Mouse (Mus musculus) midbrain, embryonic 12.5 days (tissue): ENCODE results near the gene Atxn7. TPM values are rescaled to one million over a fixed set of nuclear protein-coding genes. Genes with fewer than 3 reads are reported as not detected.
A peak's percentile ranks its signal among the peaks of the same experiment; 100 is the strongest.
"Not testable (repeated sequence)": the region's sequence is repeated elsewhere in the genome, so short reads cannot be mapped to it uniquely, and the experiment has no call there.

Experiments used
- ATAC-seq: fragments of 200-750 bp; cut with Nextera tagmentation; 2 replicates; pipeline ENCODE4 v1.8.0; 2017; ENCODE audit warnings: low read depth, moderate TSS enrichment, moderate library complexity; ENCODE audit not compliant: low FRiP score
- H3K27ac ChIP-seq: fragments of 300-500 bp; sonication (generic); replicated peaks from 2 replicates; pipeline ENCODE4 v1.5.1; 2016; ENCODE audit warnings: mild to moderate bottlenecking
- H3K27me3 ChIP-seq: fragments of 300-500 bp; sonication (generic); 2 replicates; pipeline ENCODE4 v1.6.1; 2016; ENCODE audit warnings: mild to moderate bottlenecking
- H3K36me3 ChIP-seq: fragments of 300-500 bp; sonication (generic); 2 replicates; pipeline ENCODE4 v1.6.1; 2016
- H3K4me1 ChIP-seq: fragments of 300-500 bp; sonication (generic); 2 replicates; pipeline ENCODE4 v1.6.1; 2016
- H3K4me2 ChIP-seq: fragments of 300-500 bp; sonication (generic); replicated peaks from 2 replicates; pipeline ENCODE4 v1.6.1; 2016; ENCODE audit warnings: mild to moderate bottlenecking, moderate library complexity
- H3K4me3 ChIP-seq: fragments of 300-500 bp; sonication (generic); 2 replicates; pipeline ENCODE4 v1.5.1; 2016; ENCODE audit warnings: mild to moderate bottlenecking
- H3K9ac ChIP-seq: fragments of 300-500 bp; sonication (generic); replicated peaks from 2 replicates; pipeline ENCODE4 v1.6.1; 2016; ENCODE audit warnings: mild to moderate bottlenecking, moderate library complexity
- H3K9me3 ChIP-seq: fragments of 300-500 bp; sonication (generic); 2 replicates; pipeline ENCODE4 v1.6.1; 2016; ENCODE audit warnings: mild to moderate bottlenecking
- WGBS: fragments of 180-500 bp; shearing (Covaris S2); methylation state at CpG from one replicate; pipeline ENCODE4 v1.1.7; 2016; 5-methylcytosine and 5-hydroxymethylcytosine counted together
- polyA plus RNA-seq: library from polyadenylated mRNA; unstranded; fragments of >200 nt; fragmentation: Nextera tagmentation; extraction: Ambion mirVana; gene quantifications from 2 replicates; pipeline ENCODE4 v1.2.1, GENCODE M21; 2016

Atxn7 gene
- polyA plus RNA-seq, result 5.4 and 6.6 TPM in 2 replicates

GRCm38 (mm10) chr14:13961401-13962112, at the start of gene Atxn7, which contains the start of gene Thoc7:
Gene Atxn7 (plus strand): TSS chr14:13961440.
Gene Thoc7 (minus strand): TSS chr14:13961852.
- Histone ChIP-seq H3K9me3 (no peaks in the 10 kb centered on the region), H3K4me3 (peak within 1 kb of the TSS; percentile 93), H3K36me3 (no peaks in the 10 kb centered on the region), H3K27me3 (no peaks in the 10 kb centered on the region), H3K27ac (peak within 1 kb of the TSS; percentile 90), H3K9ac (peak within 1 kb of the TSS; percentile 98), H3K4me1 (peaks cover 17% of the 10 kb centered on the region), H3K4me2 (peak within 1 kb of the TSS; percentile 59)
- ATAC-seq, result peak; percentile 62
- WGBS, result 3% methylated on average over 38 of the region's 56 CpGs

GRCm38 (mm10) chr14:13914387-13915082, 46.7 kb upstream of the Atxn7 start, which contains the start of gene Gm281:
Gene Gm281 (minus strand): TSS chr14:13914478.
- Histone ChIP-seq H3K4me3 (no peak within 1 kb of the TSS), H3K9me3 (no peaks in the 10 kb centered on the region), H3K27ac (no peak within 1 kb of the TSS), H3K4me2 (no peak within 1 kb of the TSS), H3K9ac (no peak within 1 kb of the TSS), H3K4me1 (no peaks in the 10 kb centered on the region), H3K36me3 (no peaks in the 10 kb centered on the region), H3K27me3 (no peaks in the 10 kb centered on the region)
- ATAC-seq, result no peak
- WGBS, result 24% methylated on average over 1 of the region's 1 CpGs

GRCm38 (mm10) chr14:13915207-13915606, 46.0 kb upstream of the Atxn7 start:
- Histone ChIP-seq H3K27ac (no peak overlapping the region), H3K27me3 (no peaks in the 10 kb centered on the region), H3K4me3 (no peak overlapping the region), H3K4me2 (no peak overlapping the region), H3K4me1 (no peaks in the 10 kb centered on the region), H3K9ac (no peak overlapping the region), H3K36me3 (no peaks in the 10 kb centered on the region), H3K9me3 (no peaks in the 10 kb centered on the region)
- 68% methylated on average over 4 of the region's 4 CpGs for WGBS
- no peak for ATAC-seq

GRCm38 (mm10) chr14:13917208-13917607, 44.0 kb upstream of the Atxn7 start:
- 90% methylated on average over 10 of the region's 10 CpGs for WGBS
- no peak overlapping the region for H3K27ac ChIP-seq
- H3K9ac ChIP-seq, result no peak overlapping the region
- no peaks in the 10 kb centered on the region for H3K36me3 ChIP-seq
- H3K4me3 ChIP-seq, result no peak overlapping the region
- no peaks in the 10 kb centered on the region for H3K9me3 ChIP-seq
- H3K4me2 ChIP-seq, result no peak overlapping the region
- no peaks in the 10 kb centered on the region for H3K4me1 ChIP-seq
- H3K27me3 ChIP-seq, result no peaks in the 10 kb centered on the region
- 0 out of 2 replicates have a peak, but pooled peaks have one; percentile 47 for ATAC-seq

- Histone ChIP-seq H3K36me3 (no peaks in the 10 kb centered on the region), H3K4me2 (no peak overlapping the region), H3K9me3 (no peaks in the 10 kb centered on the region), H3K9ac (no peak overlapping the region), H3K4me1 (no peaks in the 10 kb centered on the region), H3K27me3 (no peaks in the 10 kb centered on the region), H3K27ac (no peak overlapping the region), H3K4me3 (no peak overlapping the region)
- WGBS, result 43% methylated on average over 3 of the region's 3 CpGs
- ATAC-seq, result peak; percentile 73; the same call in 1 of the 2 replicates
Observed at GRCm38 (mm10) chr14:13917630-13918029, 43.6 kb upstream of the Atxn7 start.

- 0 out of 2 replicates have a peak, but pooled peaks cover 5% of the 10 kb centered on the region for H3K9me3 ChIP-seq
- peak overlapping the region; percentile 52 for H3K4me2 ChIP-seq
- 33% methylated on average over 30 of the region's 31 CpGs for WGBS
- H3K27ac ChIP-seq, result no peak overlapping the region
- peaks cover 4% of the 10 kb centered on the region for H3K4me1 ChIP-seq
- H3K4me3 ChIP-seq, result peak overlapping the region; percentile 30
- H3K9ac ChIP-seq, result peak overlapping the region; percentile 35
- no peaks in the 10 kb centered on the region for H3K36me3 ChIP-seq
- H3K27me3 ChIP-seq, result no peaks in the 10 kb centered on the region
- ATAC-seq, result peak; percentile 78
Observed at GRCm38 (mm10) chr14:13933290-13934051, 27.8 kb upstream of the Atxn7 start.

- H3K4me3 ChIP-seq, result no peak overlapping the region
- peak overlapping the region; percentile 52 for H3K4me2 ChIP-seq
- no peaks in the 10 kb centered on the region for H3K27me3 ChIP-seq
- peaks cover 4% of the 10 kb centered on the region for H3K4me1 ChIP-seq
- 0 out of 2 replicates have a peak, but pooled peaks cover 5% of the 10 kb centered on the region for H3K9me3 ChIP-seq
- 50% methylated on average over 5 of the region's 5 CpGs for WGBS
- no peaks in the 10 kb centered on the region for H3K36me3 ChIP-seq
- peak; percentile 49; the same call in 1 of the 2 replicates for ATAC-seq
- no peak overlapping the region for H3K27ac ChIP-seq
- H3K9ac ChIP-seq, result peak overlapping the region; percentile 35; the same call in 1 of the 2 replicates
Observed at GRCm38 (mm10) chr14:13934052-13934371, 27.2 kb upstream of the Atxn7 start.

GRCm38 (mm10) chr14:13944686-13945085, 16.6 kb upstream of the Atxn7 start:
- no peaks in the 10 kb centered on the region for H3K4me1 ChIP-seq
- H3K4me2 ChIP-seq, result no peak overlapping the region
- no peaks in the 10 kb centered on the region for H3K9me3 ChIP-seq
- no peak overlapping the region for H3K9ac ChIP-seq
- no peak for ATAC-seq
- WGBS, result 92% methylated on average over 4 of the region's 4 CpGs
- H3K36me3 ChIP-seq, result peaks cover 24% of the 10 kb centered on the region
- H3K27me3 ChIP-seq, result no peaks in the 10 kb centered on the region
- no peak overlapping the region for H3K27ac ChIP-seq
- no peak overlapping the region for H3K4me3 ChIP-seq

- H3K36me3 ChIP-seq, result peaks cover 47% of the 10 kb centered on the region
Observed at GRCm38 (mm10) chr14:13948345-13948744, 12.9 kb upstream of the Atxn7 start.

GRCm38 (mm10) chr14:13950401-13950800, 10.8 kb upstream of the Atxn7 start:
- Histone ChIP-seq H3K27ac (no peak overlapping the region), H3K36me3 (peaks cover 51% of the 10 kb centered on the region), H3K4me2 (no peak overlapping the region), H3K4me3 (no peak overlapping the region), H3K27me3 (no peaks in the 10 kb centered on the region), H3K4me1 (no peaks in the 10 kb centered on the region), H3K9me3 (no peaks in the 10 kb centered on the region), H3K9ac (no peak overlapping the region)
- 0 out of 2 replicates have a peak, but pooled peaks have one; percentile 41 for ATAC-seq

More at GRCm38 (mm10) chr14:13948345-13948744, 12.9 kb upstream of the Atxn7 start:
- ATAC-seq, result no peak
- H3K4me2 ChIP-seq, result no peak overlapping the region
- WGBS, result 89% methylated on average over 7 of the region's 7 CpGs
- no peaks in the 10 kb centered on the region for H3K9me3 ChIP-seq
- H3K4me3 ChIP-seq, result no peak overlapping the region
- H3K9ac ChIP-seq, result no peak overlapping the region
- no peak overlapping the region for H3K27ac ChIP-seq
- no peaks in the 10 kb centered on the region for H3K27me3 ChIP-seq
- no peaks in the 10 kb centered on the region for H3K4me1 ChIP-seq

- not testable (repeated sequence) for H3K9ac ChIP-seq, H3K4me1 ChIP-seq, H3K27ac ChIP-seq, H3K4me2 ChIP-seq, ATAC-seq, H3K27me3 ChIP-seq, H3K4me3 ChIP-seq, H3K9me3 ChIP-seq
- 95% methylated on average over 3 of the region's 3 CpGs for WGBS
- H3K36me3 ChIP-seq, result peaks cover 58% of the 10 kb centered on the region
Observed at GRCm38 (mm10) chr14:13952151-13952550, 9.1 kb upstream of the Atxn7 start.
